Comparison of ENCODE assay signal across 8 mouse cellular contexts in the genomic region with DNA sequence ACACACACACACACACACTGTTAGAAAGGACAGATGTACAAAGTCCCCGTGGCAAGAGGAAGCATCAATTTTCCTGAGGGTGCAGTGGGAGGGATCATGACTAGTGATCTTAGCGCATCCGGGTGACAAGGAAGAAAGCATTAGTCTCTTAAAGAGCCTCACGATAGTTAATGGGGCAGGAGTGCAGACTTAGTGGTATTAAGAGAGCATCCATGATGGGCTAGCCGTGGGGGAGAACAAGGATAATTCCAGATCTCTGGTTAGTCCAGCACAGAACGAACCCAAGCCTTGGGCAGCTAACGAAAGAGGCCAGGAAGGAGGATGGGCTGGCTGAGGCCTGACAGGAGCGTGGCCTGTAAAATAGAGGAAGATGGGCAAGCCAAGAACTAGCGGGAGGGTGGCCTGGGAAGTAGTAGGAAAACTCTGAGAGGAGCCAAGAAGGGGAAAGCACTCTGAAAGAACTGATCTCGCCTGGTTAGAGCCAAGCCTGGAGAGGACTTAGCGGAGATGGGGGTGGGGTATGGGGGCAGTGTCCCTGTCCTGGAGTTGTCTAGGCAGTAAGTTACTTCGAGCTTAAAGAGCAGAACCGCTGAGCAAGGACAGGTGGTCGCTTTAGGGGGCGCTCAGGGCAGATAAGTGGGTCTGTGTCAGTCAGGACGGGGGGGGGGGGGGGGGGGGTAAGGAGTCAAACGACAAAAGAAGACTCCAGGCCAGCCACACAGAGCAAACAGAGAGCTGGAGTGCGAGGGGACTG. TPM values are rescaled to one million over a fixed set of nuclear protein-coding genes. Genes with fewer than 3 reads are reported as not detected.
DNase-seq lines count a peak whose midpoint lies in the region; ATAC-seq lines count a peak whose summit lies in the region.

A gene (plus strand): TSS at position 182 of the 754 bp plus-strand sequence.

- H3K9me3 ChIP-seq in intestine, embryonic 14.5 days (ENCODE audit: control insufficient read depth, low read length) = no peaks in the 10 kb centered on the region
- H3K9me3 ChIP-seq in limb, embryonic 12.5 days = no peaks in the 10 kb centered on the region

- WGBS in intestine, embryonic 14.5 days = 15% methylated on average over 16 of the region's 18 CpGs
- WGBS in limb, embryonic 12.5 days = 18% methylated on average over 16 of the region's 18 CpGs

- H3K36me3 ChIP-seq in intestine, embryonic 14.5 days (ENCODE audit: control insufficient read depth, insufficient read depth, low read length) = peaks cover 14% of the 10 kb centered on the region
- H3K36me3 ChIP-seq in limb, embryonic 12.5 days = no peaks in the 10 kb centered on the region

- H3K4me1 ChIP-seq in intestine, embryonic 14.5 days (replicated peaks; ENCODE audit: control insufficient read depth, insufficient read depth, low read length) = peaks cover 19% of the 10 kb centered on the region
- peaks cover 7% of the 10 kb centered on the region; the same call in 1 of the 2 replicates for H3K4me1 ChIP-seq in limb, embryonic 12.5 days (replicated peaks)

- H3K4me2 ChIP-seq in intestine, embryonic 14.5 days (ENCODE audit: low read length) = peak within 1 kb of the TSS; percentile 66
- H3K4me2 ChIP-seq in limb, embryonic 12.5 days = peak within 1 kb of the TSS; percentile 86

- H3K27ac ChIP-seq in intestine, embryonic 14.5 days (ENCODE audit: low read depth) = peak within 1 kb of the TSS; percentile 91
- no peak within 1 kb of the TSS; the same call in 1 of the 2 replicates for H3K27ac ChIP-seq in limb, embryonic 12.5 days

- no peaks in the 10 kb centered on the region for H3K27me3 ChIP-seq in intestine, embryonic 14.5 days (replicated peaks; ENCODE audit: control insufficient read depth, insufficient read depth, low read length)
- H3K27me3 ChIP-seq in limb, embryonic 12.5 days = peaks cover 5% of the 10 kb centered on the region; the same call in 1 of the 2 replicates

- peak within 1 kb of the TSS; percentile 92 for H3K9ac ChIP-seq in intestine, embryonic 14.5 days (ENCODE audit: low read length)
- peak within 1 kb of the TSS; percentile 78 for H3K9ac ChIP-seq in limb, embryonic 12.5 days (replicated peaks)

- no peak for ATAC-seq in intestine, embryonic 14.5 days (replicated peaks; ENCODE audit: low FRiP score, low TSS enrichment, low read depth)
- ATAC-seq in limb, embryonic 12.5 days (ENCODE audit: insufficient number of reproducible peaks, insufficient read depth, low FRiP score, low TSS enrichment, low read depth) = no peak
- ATAC-seq in monocyte, adult 5-6 weeks (replicated peaks; ENCODE audit: insufficient number of reproducible peaks, low FRiP score, low TSS enrichment, poor library complexity, severe bottlenecking) = no peak

- peak; percentile 36 for DNase-seq in ovary, postnatal 14 days (ENCODE audit: low spot score)
- DNase-seq in ovary, adult 18-20 months (ENCODE audit: low spot score) = no peak
- no peak for DNase-seq in adrenal gland, postnatal 25 days
- no peak for DNase-seq in gonadal fat pad, adult 2 months (ENCODE audit: low read depth)
- DNase-seq in intestine, embryonic 14.5 days (ENCODE audit: low spot score) = no peak
- DNase-seq in thymus, postnatal 25 days = no peak

- peak within 1 kb of the TSS; percentile 73 for H3K4me3 ChIP-seq in intestine, embryonic 14.5 days (ENCODE audit: low read depth, low read length)
- peak within 1 kb of the TSS; percentile 65 for H3K4me3 ChIP-seq in limb, embryonic 12.5 days (replicated peaks)

RNA-seq across cellular contexts. Expression of the gene that starts here (rescaled TPM):
- 73.6 and 85.9 TPM in 2 replicates for total RNA-seq in adrenal gland, postnatal 25 days (2021)
- polyA plus RNA-seq in gonadal fat pad, adult 2 months (2012; rRNA removed) = 60.8 and 67.8 TPM in 2 replicates
- polyA plus RNA-seq in intestine, embryonic 14.5 days (2014; fragmentation: Nextera tagmentation; extraction: Ambion mirVana) = 155 and 171 TPM in 2 replicates
- polyA plus RNA-seq in limb, embryonic 12.5 days (2016; fragmentation: Nextera tagmentation; extraction: Ambion mirVana) = 99.8 and 102 TPM in 2 replicates
- total RNA-seq in monocyte, adult 5-6 weeks (2017) = 14.1 to 17.1 TPM (median 16.7 TPM) in 3 replicates
